Mouse (Mus musculus) inflammation-experienced regulatory T-cells (primary cell): Measurements from ENCODE around the gene Olfr380. TPM values are rescaled to one million over a fixed set of nuclear protein-coding genes. Genes with fewer than 3 reads are reported as not detected.

Experiments used
- polyA plus RNA-seq, 2 experiments: library from polyadenylated mRNA; unstranded; fragments of 100-300 nt; shearing (Covaris generic); gene quantifications; one replicate each; pipeline ENCODE4 v1.2.1; 2017

Olfr380 gene
- polyA plus RNA-seq, result not detected

GRCm38 (mm10) chr11:73457408-73457807 is at the start of gene Olfr380:
Olfr380 (minus strand) TSS chr11:73457508.

DNA sequence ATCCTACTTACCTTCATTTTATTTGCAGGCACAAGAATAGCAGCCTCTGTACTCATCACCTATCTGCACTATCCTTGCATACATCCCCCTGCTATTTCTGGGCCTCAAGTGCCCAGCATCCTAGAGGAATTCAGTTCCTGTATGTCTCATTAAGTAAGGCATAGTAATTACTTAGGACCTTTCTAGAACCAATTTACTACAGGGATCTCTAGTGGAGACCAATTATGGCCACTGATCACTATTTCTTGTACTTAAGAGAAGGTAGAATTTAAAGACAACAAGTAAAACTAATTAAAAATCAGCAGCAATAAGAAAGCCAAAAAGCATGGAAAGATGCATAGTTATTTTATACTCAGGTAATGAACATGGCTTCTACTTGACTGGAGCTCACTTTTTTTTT is 34.2 kb upstream of the Olfr380 start, which contains the start of gene Olfr381:
TSS of gene Olfr381 (minus strand) at position 101 of the 400 bp plus-strand sequence.

DNA sequence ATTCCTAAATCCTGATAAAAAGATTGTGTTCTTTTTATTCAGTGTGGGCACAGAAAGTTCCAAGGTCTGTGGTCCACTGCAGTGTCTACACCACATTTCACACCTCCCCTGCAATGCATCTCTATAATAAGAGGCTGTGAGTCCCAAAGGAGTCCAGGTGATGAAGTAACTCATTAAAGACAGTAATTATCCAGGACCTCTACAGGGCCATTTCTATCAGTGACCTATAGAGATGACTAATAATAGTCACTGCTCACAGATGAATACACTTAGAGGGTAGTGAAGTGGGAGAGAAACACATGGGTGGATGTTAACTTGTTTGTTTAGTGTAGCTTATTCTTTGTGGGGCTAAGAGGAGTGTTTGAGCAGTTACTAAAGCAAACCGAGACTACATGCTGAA is 28.9 kb downstream of the Olfr380 start, which contains the start of gene Olfr378:
TSS of gene Olfr378 (minus strand) at position 101 of the 400 bp plus-strand sequence.

Other genes starting within 250 kb of the Olfr380 start
- gene Trpv1, start 223.2 kb downstream of the Olfr380 start, polyA plus RNA-seq, result under 1 TPM; 0.06 to 0.47 TPM
- gene Trpv3, start 190.1 kb downstream of the Olfr380 start, polyA plus RNA-seq, result under 1 TPM; 0.06 to 0.50 TPM
- under 1 TPM; 0.13 to 0.60 TPM for gene Aspa, start 127.9 kb downstream of the Olfr380 start, polyA plus RNA-seq
- gene Gm49340, start 127.8 kb downstream of the Olfr380 start, polyA plus RNA-seq, result not detected
- not detected for gene Spata22, start 127.8 kb downstream of the Olfr380 start, polyA plus RNA-seq
- gene Olfr20, start 106.7 kb downstream of the Olfr380 start, polyA plus RNA-seq, result under 1 TPM in 1 of 2 experiments, not detected in 1; 0.10 TPM
- not detected for gene Olfr376, start 86.3 kb downstream of the Olfr380 start, polyA plus RNA-seq
- gene Olfr1, start 57.9 kb downstream of the Olfr380 start, polyA plus RNA-seq, result under 1 TPM in 1 of 2 experiments, not detected in 1; 0.44 TPM
- gene Olfr378, start 29.0 kb downstream of the Olfr380 start, polyA plus RNA-seq, result not detected
- gene Olfr381, start 34.1 kb upstream of the Olfr380 start, polyA plus RNA-seq, result not detected
- not detected for gene Olfr382, start 59.7 kb upstream of the Olfr380 start, polyA plus RNA-seq
- under 1 TPM in 1 of 2 experiments, not detected in 1; 0.10 TPM for gene Olfr385, start 135.5 kb upstream of the Olfr380 start, polyA plus RNA-seq
- gene Olfr384, start 141.1 kb upstream of the Olfr380 start, polyA plus RNA-seq, result not detected
- gene Zfp735, start 231.3 kb upstream of the Olfr380 start, polyA plus RNA-seq, result not detected